Mouse (Mus musculus): ENCODE results near the gene Tmem151a. TPM values are rescaled to one million over a fixed set of nuclear protein-coding genes. Genes with fewer than 3 reads are reported as not detected.

Gene Tmem151a
- polyA plus RNA-seq, 1 experiment: 10.1 TPM

DNA sequence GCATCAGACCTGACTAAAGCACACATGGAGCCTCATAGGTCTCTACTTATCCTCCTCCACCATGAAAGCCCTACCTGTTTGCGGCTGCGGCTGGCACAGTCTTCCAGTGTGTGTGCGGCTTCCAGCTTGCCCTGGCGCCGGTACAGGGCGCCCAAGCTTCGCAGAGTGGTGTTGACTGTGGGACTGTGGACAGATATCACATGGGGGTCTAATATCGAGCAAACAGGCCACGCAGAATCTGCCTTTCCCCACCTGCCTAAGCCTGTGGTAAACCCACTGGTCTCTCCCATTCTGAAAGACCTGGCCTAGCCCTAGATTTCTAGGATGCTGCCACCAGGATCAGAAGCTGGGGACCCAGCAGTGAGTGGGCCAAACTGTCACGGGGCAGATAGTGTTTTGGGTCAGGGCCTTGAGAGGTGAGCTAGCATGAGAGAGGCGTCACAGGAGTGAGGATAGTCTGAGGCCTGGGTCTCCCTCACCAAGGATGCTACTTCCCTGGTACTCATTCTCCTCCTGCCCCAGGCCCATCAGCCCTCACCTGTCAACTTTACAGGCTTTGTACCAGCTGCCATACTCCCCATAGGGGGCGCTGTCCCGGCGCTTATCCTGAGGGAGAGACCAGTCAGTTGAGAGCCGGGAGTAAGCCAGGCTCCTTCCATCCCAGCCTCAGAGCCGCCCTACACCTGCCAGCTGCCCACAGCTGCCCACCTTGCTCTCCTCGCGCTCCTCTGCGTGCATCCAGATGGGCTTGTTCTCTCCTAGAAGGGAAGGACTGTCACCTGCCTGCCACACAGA is 24.5 kb upstream of the Tmem151a start:
- Histone ChIP-seq H3K4me3 (no peak overlapping the region), H3K36me3 (ENCODE audit: control insufficient read depth, insufficient read depth) (peaks cover 8% of the 10 kb centered on the region), H3K27me3 (ENCODE audit: control insufficient read depth, insufficient read depth, insufficient read length) (no peaks in the 10 kb centered on the region), H3K79me2 (ENCODE audit: control insufficient read depth, insufficient read depth) (peaks cover 16% of the 10 kb centered on the region), H3ac (ENCODE audit: control insufficient read depth, insufficient read length) (no peak overlapping the region), H3K4me2 (ENCODE audit: low read depth) (no peak overlapping the region)
- TF ChIP-seq MYOG (IDR thresholded peaks at IDR 0.05; ENCODE audit: control insufficient read depth in 1 of 3, insufficient read depth in 1 of 3, insufficient read length in 2 of 3, low read depth in 2 of 3) (no peak), POLR2A (IDR thresholded peaks at IDR 0.05; ENCODE audit: insufficient read length, low read depth) (no peak), MAX (IDR thresholded peaks at IDR 0.05; ENCODE audit: low read depth) (no peak), MYOD1 (IDR thresholded peaks at IDR 0.05; ENCODE audit: control insufficient read depth in 1 of 3, insufficient read length in 2 of 3, low read depth in 2 of 3) (no peak), TCF3 (IDR thresholded peaks at IDR 0.05; ENCODE audit: insufficient read length, low read depth) (no peak), USF1 (IDR thresholded peaks at IDR 0.05; ENCODE audit: low read depth) (no peak), REST (IDR thresholded peaks at IDR 0.05; ENCODE audit: insufficient read depth, insufficient read length) (no peak), CEBPB (IDR thresholded peaks at IDR 0.05; ENCODE audit: insufficient read depth, poor library complexity, severe bottlenecking) (no peak), SRF (IDR thresholded peaks at IDR 0.05; ENCODE audit: control insufficient read depth, insufficient read length, low read depth) (no peak), E2F4 (IDR thresholded peaks at IDR 0.05; ENCODE audit: insufficient read depth) (no peak), POLR2AphosphoS2 (IDR thresholded peaks at IDR 0.05; ENCODE audit: insufficient read length, low read depth) (no peak), TCF12 (IDR thresholded peaks at IDR 0.05; ENCODE audit: insufficient read depth, poor library complexity, severe bottlenecking) (no peak)

- H3K27me3 ChIP-seq (ENCODE audit: control insufficient read depth, insufficient read depth, insufficient read length): no peaks in the 10 kb centered on the region
- no peak overlapping the region for H3ac ChIP-seq (ENCODE audit: control insufficient read depth, insufficient read length)
- peaks cover 16% of the 10 kb centered on the region for H3K79me2 ChIP-seq (ENCODE audit: control insufficient read depth, insufficient read depth)
- no peak overlapping the region for H3K4me3 ChIP-seq
- TF ChIP-seq TCF3 (IDR thresholded peaks at IDR 0.05; ENCODE audit: insufficient read length, low read depth) (no peak), CEBPB (IDR thresholded peaks at IDR 0.05; ENCODE audit: insufficient read depth, poor library complexity, severe bottlenecking) (no peak), MYOG (IDR thresholded peaks at IDR 0.05; ENCODE audit: control insufficient read depth in 1 of 3, insufficient read depth in 1 of 3, insufficient read length in 2 of 3, low read depth in 2 of 3) (no peak), TCF12 (IDR thresholded peaks at IDR 0.05; ENCODE audit: insufficient read depth, poor library complexity, severe bottlenecking) (no peak), MAX (IDR thresholded peaks at IDR 0.05; ENCODE audit: low read depth) (no peak), POLR2AphosphoS2 (IDR thresholded peaks at IDR 0.05; ENCODE audit: insufficient read length, low read depth) (no peak), USF1 (IDR thresholded peaks at IDR 0.05; ENCODE audit: low read depth) (no peak), MYOD1 (IDR thresholded peaks at IDR 0.05; ENCODE audit: control insufficient read depth in 1 of 3, insufficient read length in 2 of 3, low read depth in 2 of 3) (no peak), REST (IDR thresholded peaks at IDR 0.05; ENCODE audit: insufficient read depth, insufficient read length) (no peak), E2F4 (IDR thresholded peaks at IDR 0.05; ENCODE audit: insufficient read depth) (no peak), POLR2A (IDR thresholded peaks at IDR 0.05; ENCODE audit: insufficient read length, low read depth) (no peak), SRF (IDR thresholded peaks at IDR 0.05; ENCODE audit: control insufficient read depth, insufficient read length, low read depth) (no peak)
- H3K4me2 ChIP-seq (ENCODE audit: low read depth): no peak overlapping the region
- peaks cover 13% of the 10 kb centered on the region for H3K36me3 ChIP-seq (ENCODE audit: control insufficient read depth, insufficient read depth)
Measured at GRCm38 (mm10) chr19:5108702-5109101, 23.4 kb upstream of the Tmem151a start.

- Histone ChIP-seq H3K4me3 (no peak overlapping the region), H3K4me2 (ENCODE audit: low read depth) (no peak overlapping the region), H3ac (ENCODE audit: control insufficient read depth, insufficient read length) (no peak overlapping the region), H3K36me3 (ENCODE audit: control insufficient read depth, insufficient read depth) (peaks cover 11% of the 10 kb centered on the region), H3K79me2 (ENCODE audit: control insufficient read depth, insufficient read depth) (peaks cover 16% of the 10 kb centered on the region), H3K27me3 (ENCODE audit: control insufficient read depth, insufficient read depth, insufficient read length) (no peaks in the 10 kb centered on the region)
- TF ChIP-seq MAX (IDR thresholded peaks at IDR 0.05; ENCODE audit: low read depth): no peak
- no peak for TF ChIP-seq MYOG (IDR thresholded peaks at IDR 0.05; ENCODE audit: control insufficient read depth in 1 of 3, insufficient read depth in 1 of 3, insufficient read length in 2 of 3, low read depth in 2 of 3)
- TF ChIP-seq POLR2A (IDR thresholded peaks at IDR 0.05; ENCODE audit: insufficient read length, low read depth): no peak
- no peak for TF ChIP-seq REST (IDR thresholded peaks at IDR 0.05; ENCODE audit: insufficient read depth, insufficient read length)
- TF ChIP-seq MYOD1 (IDR thresholded peaks at IDR 0.05; ENCODE audit: control insufficient read depth in 1 of 3, insufficient read length in 2 of 3, low read depth in 2 of 3): no peak
- no peak for TF ChIP-seq TCF12 (IDR thresholded peaks at IDR 0.05; ENCODE audit: insufficient read depth, poor library complexity, severe bottlenecking)
- TF ChIP-seq SRF (IDR thresholded peaks at IDR 0.05; ENCODE audit: control insufficient read depth, insufficient read length, low read depth): no peak
- TF ChIP-seq E2F4 (IDR thresholded peaks at IDR 0.05; ENCODE audit: insufficient read depth): no peak
Measured at GRCm38 (mm10) chr19:5108271-5108575, 22.9 kb upstream of the Tmem151a start.

- Histone ChIP-seq H3K27me3 (ENCODE audit: control insufficient read depth, insufficient read depth, insufficient read length) (no peaks in the 10 kb centered on the region), H3K4me3 (no peak overlapping the region), H3K4me2 (ENCODE audit: low read depth) (peak overlapping the region; percentile 70), H3K36me3 (ENCODE audit: control insufficient read depth, insufficient read depth) (peaks cover 16% of the 10 kb centered on the region), H3K79me2 (ENCODE audit: control insufficient read depth, insufficient read depth) (peaks cover 16% of the 10 kb centered on the region), H3ac (ENCODE audit: control insufficient read depth, insufficient read length) (no peak overlapping the region)
- TF ChIP-seq REST (IDR thresholded peaks at IDR 0.05; ENCODE audit: insufficient read depth, insufficient read length) (no peak), E2F4 (IDR thresholded peaks at IDR 0.05; ENCODE audit: insufficient read depth) (no peak), SRF (IDR thresholded peaks at IDR 0.05; ENCODE audit: control insufficient read depth, insufficient read length, low read depth) (no peak), TCF3 (IDR thresholded peaks at IDR 0.05; ENCODE audit: insufficient read length, low read depth) (no peak), POLR2A (IDR thresholded peaks at IDR 0.05; ENCODE audit: insufficient read length, low read depth) (no peak), MYOD1 (IDR thresholded peaks at IDR 0.05; ENCODE audit: control insufficient read depth in 1 of 3, insufficient read length in 2 of 3, low read depth in 2 of 3) (no peak), MAX (IDR thresholded peaks at IDR 0.05; ENCODE audit: low read depth) (no peak), TCF12 (IDR thresholded peaks at IDR 0.05; ENCODE audit: insufficient read depth, poor library complexity, severe bottlenecking) (no peak), USF1 (IDR thresholded peaks at IDR 0.05; ENCODE audit: low read depth) (no peak)
Measured at GRCm38 (mm10) chr19:5107556-5108270, 22.4 kb upstream of the Tmem151a start.
